Mouse (Mus musculus) liver, adult 2 months (tissue): ENCODE measurements around the gene Krtap28-13.

Experiments used
- CTCF ChIP-seq: fragments of 200-500 bp; IDR thresholded peaks from 2 replicates; pipeline ENCODE4 v1.5.1; 2011; ENCODE audit warnings: low read depth, low read length, control low read depth
- POLR2A ChIP-seq: fragments of 200-500 bp; IDR thresholded peaks from 2 replicates; pipeline ENCODE4 v1.6.1; 2011; ENCODE audit warnings: low read length, control low read depth; ENCODE audit not compliant: insufficient read depth; ENCODE audit errors: extremely low read depth

DNA sequence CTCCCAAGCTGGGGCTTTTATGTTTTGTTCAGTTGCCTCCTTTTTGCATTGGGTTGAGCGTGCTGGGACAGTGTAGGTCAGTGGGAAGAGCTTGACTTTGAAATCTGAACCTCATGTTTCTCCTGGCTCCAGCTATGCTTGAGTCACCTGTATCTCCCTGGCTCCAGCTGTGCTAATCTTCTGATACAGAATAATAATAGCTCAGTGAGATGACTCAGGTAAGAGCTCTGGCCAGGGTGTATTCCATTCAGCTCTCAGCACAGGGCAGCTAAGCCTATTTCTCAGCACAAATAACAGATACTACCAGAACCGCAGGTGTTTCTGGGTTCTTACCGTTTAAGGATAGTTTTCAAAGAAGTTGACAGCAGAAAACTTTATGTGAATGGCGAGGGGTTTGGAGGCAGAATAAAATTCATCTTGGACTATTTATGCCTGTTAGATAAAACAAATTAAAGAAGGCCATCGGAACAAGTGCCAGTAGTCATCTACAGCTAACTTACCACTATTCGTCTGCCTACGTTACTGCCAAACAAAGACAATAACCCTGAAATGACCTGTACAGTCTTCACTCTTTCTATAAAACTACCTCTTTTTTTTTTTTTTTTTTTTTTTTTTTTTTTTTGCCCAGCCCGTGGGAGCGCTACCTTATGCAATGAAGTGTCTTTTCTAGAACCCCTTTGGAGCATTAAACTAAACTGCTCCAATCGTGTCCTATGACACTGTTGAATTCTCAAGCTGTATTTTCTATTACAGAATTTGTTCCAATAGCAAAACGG lies 23.6 kb upstream of the Krtap28-13 start:
- TF ChIP-seq CTCF, result no peak
- TF ChIP-seq POLR2A, result no peak
